ENCODE assay signal across 10 mouse cellular contexts in the genomic region with DNA sequence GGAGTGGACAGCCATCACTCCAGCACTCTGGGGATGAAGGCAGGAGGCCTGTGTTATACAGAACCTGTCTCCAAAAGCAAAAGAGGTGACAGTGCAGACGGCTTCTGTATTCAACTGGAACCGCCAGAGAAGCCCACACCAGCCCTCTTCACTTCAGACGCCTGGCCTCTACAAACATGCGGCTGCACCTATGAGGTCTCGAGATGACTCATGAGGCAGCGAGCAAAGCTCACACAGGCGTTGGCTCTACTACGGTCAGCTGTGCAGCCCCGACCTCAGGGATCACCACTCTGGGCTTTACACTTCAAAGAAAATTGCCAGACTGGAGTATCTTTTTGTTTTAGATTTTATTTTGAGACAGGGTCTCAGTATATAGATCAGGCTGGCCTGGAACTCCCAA. TPM values are rescaled to one million over a fixed set of nuclear protein-coding genes. Genes with fewer than 3 reads are reported as not detected.
DNase-seq lines count a peak whose midpoint lies in the region; ATAC-seq and TF ChIP-seq lines count a peak whose summit lies in the region.
"Had no signal": no experiment of that assay in that cellular context is flagged by ENCODE, and none has a peak within 500 bp of the region (broad histone marks: within the 10 kb centered on the region; RNA-seq: fewer than 3 reads in every experiment).

No protein-coding gene starts in this region.

- peak overlapping the region; percentile 77; the same call in 1 of the 2 replicates for H3K27ac ChIP-seq in forebrain, embryonic 14.5 days (ENCODE audit: low read depth, low read length)
- no peak overlapping the region for H3K27ac ChIP-seq in forebrain, embryonic 16.5 days (ENCODE audit: low read length)
- H3K27ac ChIP-seq in limb, embryonic 13.5 days = peak overlapping the region; percentile 79; the same call in 1 of the 2 replicates
- no peak overlapping the region for H3K27ac ChIP-seq in limb, embryonic 10.5 days
- no peak overlapping the region for H3K27ac ChIP-seq in midbrain, postnatal 0 days (ENCODE audit: low read depth, low read length)
- H3K27ac ChIP-seq: liver, embryonic 14.5 days had no signal

- no peaks in the 10 kb centered on the region for H3K27me3 ChIP-seq in forebrain, embryonic 14.5 days (replicated peaks; ENCODE audit: control insufficient read depth, insufficient read depth, low read length)
- no peaks in the 10 kb centered on the region for H3K27me3 ChIP-seq in forebrain, embryonic 16.5 days (replicated peaks; ENCODE audit: control insufficient read depth, insufficient read depth, low read length)
- H3K27me3 ChIP-seq in limb, embryonic 13.5 days = no peaks in the 10 kb centered on the region
- H3K27me3 ChIP-seq in limb, embryonic 10.5 days (ENCODE audit: low read depth, poor library complexity, severe bottlenecking) = no peaks in the 10 kb centered on the region
- no peaks in the 10 kb centered on the region for H3K27me3 ChIP-seq in midbrain, postnatal 0 days (ENCODE audit: insufficient read depth, low read length)

- H3K4me1 ChIP-seq in forebrain, embryonic 14.5 days (ENCODE audit: control insufficient read depth, insufficient read depth, low read length) = peaks cover 32% of the 10 kb centered on the region
- H3K4me1 ChIP-seq in forebrain, embryonic 16.5 days (replicated peaks; ENCODE audit: control insufficient read depth, insufficient read depth, low read length) = peaks cover 42% of the 10 kb centered on the region
- peaks cover 41% of the 10 kb centered on the region for H3K4me1 ChIP-seq in limb, embryonic 13.5 days
- H3K4me1 ChIP-seq in limb, embryonic 10.5 days = peaks cover 39% of the 10 kb centered on the region
- H3K4me1 ChIP-seq in midbrain, postnatal 0 days (ENCODE audit: insufficient read depth, low read length) = peaks cover 16% of the 10 kb centered on the region

- DNase-seq in forebrain, embryonic 14.5 days (ENCODE audit: low spot score) = no peak
- DNase-seq in limb, embryonic 10.5 days (ENCODE audit: low spot score) = no peak
- peak; percentile 78 for DNase-seq in NIH3T3 (ENCODE audit: low read depth)
- no peak for DNase-seq in midbrain, postnatal 0 days (ENCODE audit: low spot score)
- DNase-seq in yolk sac, embryonic 10.5 days (ENCODE audit: low spot score) = no peak
- DNase-seq: kidney, adult 9 months had no signal

- 90% methylated on average over 9 of the region's 9 CpGs for WGBS in forebrain, embryonic 14.5 days
- WGBS in forebrain, embryonic 16.5 days = 91% methylated on average over 9 of the region's 9 CpGs
- 87% methylated on average over 9 of the region's 9 CpGs for WGBS in limb, embryonic 13.5 days
- 90% methylated on average over 9 of the region's 9 CpGs for WGBS in limb, embryonic 10.5 days
- 89% methylated on average over 9 of the region's 9 CpGs for WGBS in midbrain, postnatal 0 days

- ATAC-seq in forebrain, embryonic 14.5 days = no peak
- no peak for ATAC-seq in forebrain, embryonic 16.5 days
- no peak for ATAC-seq in limb, embryonic 13.5 days (ENCODE audit: low FRiP score, low read depth)
- no peak for ATAC-seq in midbrain, postnatal 0 days (ENCODE audit: low FRiP score)
- no peak for ATAC-seq in inflammation-experienced regulatory T-cells, adult 6 months

- peak overlapping the region; percentile 12; the same call in 1 of the 2 replicates for H3K4me2 ChIP-seq in forebrain, embryonic 14.5 days (ENCODE audit: low read length)
- no peak overlapping the region for H3K4me2 ChIP-seq in forebrain, embryonic 16.5 days (ENCODE audit: low read length)
- peak overlapping the region; percentile 93; the same call in 1 of the 2 replicates for H3K4me2 ChIP-seq in limb, embryonic 13.5 days (replicated peaks)
- no peak overlapping the region for H3K4me2 ChIP-seq in midbrain, postnatal 0 days (ENCODE audit: low read depth, low read length, poor library complexity, severe bottlenecking)

- no peaks in the 10 kb centered on the region for H3K9me3 ChIP-seq in forebrain, embryonic 14.5 days (replicated peaks; ENCODE audit: control insufficient read depth, low read length)
- no peaks in the 10 kb centered on the region for H3K9me3 ChIP-seq in forebrain, embryonic 16.5 days (ENCODE audit: control insufficient read depth, low read length)
- H3K9me3 ChIP-seq in limb, embryonic 13.5 days = no peaks in the 10 kb centered on the region
- no peaks in the 10 kb centered on the region for H3K9me3 ChIP-seq in limb, embryonic 10.5 days (replicated peaks)
- no peaks in the 10 kb centered on the region for H3K9me3 ChIP-seq in midbrain, postnatal 0 days (ENCODE audit: low read length)

- 0 out of 2 replicates have a peak overlapping the region, but pooled peaks have one; percentile 98 for H3K9ac ChIP-seq in forebrain, embryonic 14.5 days (ENCODE audit: low read length)
- H3K9ac ChIP-seq in forebrain, embryonic 16.5 days (replicated peaks; ENCODE audit: low read depth, low read length) = no peak overlapping the region
- no peak overlapping the region for H3K9ac ChIP-seq in limb, embryonic 13.5 days
- H3K9ac ChIP-seq in midbrain, postnatal 0 days (replicated peaks; ENCODE audit: low read length, poor library complexity, severe bottlenecking) = peak overlapping the region; percentile 42; the same call in 1 of the 2 replicates
- H3K9ac ChIP-seq: liver, embryonic 14.5 days had no signal

- H3K36me3 ChIP-seq in forebrain, embryonic 14.5 days (ENCODE audit: control insufficient read depth, insufficient read depth, low read length) = peaks cover 68% of the 10 kb centered on the region
- peaks cover 34% of the 10 kb centered on the region for H3K36me3 ChIP-seq in forebrain, embryonic 16.5 days (ENCODE audit: control insufficient read depth, insufficient read depth)
- peaks cover 70% of the 10 kb centered on the region for H3K36me3 ChIP-seq in limb, embryonic 13.5 days
- H3K36me3 ChIP-seq in limb, embryonic 10.5 days = peaks cover 74% of the 10 kb centered on the region
- H3K36me3 ChIP-seq in midbrain, postnatal 0 days (ENCODE audit: insufficient read depth, low read length) = peaks cover 59% of the 10 kb centered on the region

- no peak overlapping the region for H3K4me3 ChIP-seq in forebrain, embryonic 14.5 days (ENCODE audit: low read depth, low read length)
- H3K4me3 ChIP-seq in forebrain, embryonic 16.5 days (replicated peaks; ENCODE audit: low read length) = no peak overlapping the region
- H3K4me3 ChIP-seq in limb, embryonic 13.5 days = no peak overlapping the region
- H3K4me3 ChIP-seq in limb, embryonic 10.5 days = no peak overlapping the region
- H3K4me3 ChIP-seq in midbrain, postnatal 0 days (ENCODE audit: low read depth, low read length) = no peak overlapping the region

- TF ChIP-seq CTCF in midbrain, postnatal 0 days (IDR thresholded peaks at IDR 0.05) = no peak

RNA-seq across cellular contexts. Expression of gene Pik3r2, which starts 3.6 kb away (rescaled TPM):
- polyA plus RNA-seq in forebrain, embryonic 14.5 days (2014; fragmentation: Nextera tagmentation; extraction: Ambion mirVana) = 57.9 and 84.9 TPM in 2 replicates
- polyA plus RNA-seq in forebrain, embryonic 16.5 days (2015; fragmentation: Nextera tagmentation; extraction: Ambion mirVana) = 145 and 149 TPM in 2 replicates
- polyA plus RNA-seq in limb, embryonic 13.5 days (2015; fragmentation: Nextera tagmentation; extraction: Ambion mirVana) = 78.1 and 81.3 TPM in 2 replicates
- polyA plus RNA-seq in limb, embryonic 10.5 days (2016; fragmentation: Nextera tagmentation; extraction: Ambion mirVana) = 92.7 and 100 TPM in 2 replicates
- total RNA-seq in midbrain, postnatal 0 days (2014; rRNA removed) = 141 and 159 TPM in 2 replicates
- polyA plus RNA-seq in midbrain, postnatal 0 days (2015; fragmentation: Nextera tagmentation; extraction: Ambion mirVana) = 102 and 113 TPM in 2 replicates
- 1 to 10 TPM; 2.6 to 5.4 (median 5.4) TPM for polyA plus RNA-seq in inflammation-experienced regulatory T-cells, adult 6 months (2017; shearing (Covaris generic))

RNA-seq across cellular contexts. Expression of gene Mpv17l2, which starts 12.1 kb away (rescaled TPM):
- 52.3 and 60.8 TPM in 2 replicates for polyA plus RNA-seq in forebrain, embryonic 14.5 days (2014; fragmentation: Nextera tagmentation; extraction: Ambion mirVana)
- 49.3 and 49.8 TPM in 2 replicates for polyA plus RNA-seq in forebrain, embryonic 16.5 days (2015; fragmentation: Nextera tagmentation; extraction: Ambion mirVana)
- 29.2 and 36.6 TPM in 2 replicates for polyA plus RNA-seq in limb, embryonic 13.5 days (2015; fragmentation: Nextera tagmentation; extraction: Ambion mirVana)
- 25.2 and 29.9 TPM in 2 replicates for polyA plus RNA-seq in limb, embryonic 10.5 days (2016; fragmentation: Nextera tagmentation; extraction: Ambion mirVana)
- total RNA-seq in midbrain, postnatal 0 days (2014; rRNA removed) = 27.8 and 29.2 TPM in 2 replicates
- polyA plus RNA-seq in midbrain, postnatal 0 days (2015; fragmentation: Nextera tagmentation; extraction: Ambion mirVana) = 43.7 and 45.8 TPM in 2 replicates
- polyA plus RNA-seq in inflammation-experienced regulatory T-cells, adult 6 months (2017; shearing (Covaris generic)) = 10 to 100 TPM; 35.5 to 46.1 (median 42.5) TPM

RNA-seq across cellular contexts. Expression of gene Rab3a, which starts 18.4 kb away (rescaled TPM):
- 330 and 371 TPM in 2 replicates for polyA plus RNA-seq in forebrain, embryonic 14.5 days (2014; fragmentation: Nextera tagmentation; extraction: Ambion mirVana)
- polyA plus RNA-seq in forebrain, embryonic 16.5 days (2015; fragmentation: Nextera tagmentation; extraction: Ambion mirVana) = 350 and 395 TPM in 2 replicates
- polyA plus RNA-seq in limb, embryonic 13.5 days (2015; fragmentation: Nextera tagmentation; extraction: Ambion mirVana) = 18.0 and 19.6 TPM in 2 replicates
- polyA plus RNA-seq in limb, embryonic 10.5 days (2016; fragmentation: Nextera tagmentation; extraction: Ambion mirVana) = 7.1 and 10.8 TPM in 2 replicates
- total RNA-seq in midbrain, postnatal 0 days (2014; rRNA removed) = 649 and 670 TPM in 2 replicates
- 726 and 813 TPM in 2 replicates for polyA plus RNA-seq in midbrain, postnatal 0 days (2015; fragmentation: Nextera tagmentation; extraction: Ambion mirVana)
- polyA plus RNA-seq in inflammation-experienced regulatory T-cells, adult 6 months (2017; shearing (Covaris generic)) = 1 to 10 TPM; 4.6 to 8.6 (median 7.9) TPM

RNA-seq across cellular contexts. Expression of gene Mast3, which starts 32.0 kb away (rescaled TPM):
- 15.5 and 18.6 TPM in 2 replicates for polyA plus RNA-seq in forebrain, embryonic 14.5 days (2014; fragmentation: Nextera tagmentation; extraction: Ambion mirVana)
- polyA plus RNA-seq in forebrain, embryonic 16.5 days (2015; fragmentation: Nextera tagmentation; extraction: Ambion mirVana) = 22.5 and 30.8 TPM in 2 replicates
- polyA plus RNA-seq in limb, embryonic 13.5 days (2015; fragmentation: Nextera tagmentation; extraction: Ambion mirVana) = 13.1 and 14.0 TPM in 2 replicates
- polyA plus RNA-seq in limb, embryonic 10.5 days (2016; fragmentation: Nextera tagmentation; extraction: Ambion mirVana) = 12.7 and 17.1 TPM in 2 replicates
- 33.2 and 34.1 TPM in 2 replicates for total RNA-seq in midbrain, postnatal 0 days (2014; rRNA removed)
- polyA plus RNA-seq in midbrain, postnatal 0 days (2015; fragmentation: Nextera tagmentation; extraction: Ambion mirVana) = 20.2 and 24.0 TPM in 2 replicates
- 10 to 100 TPM; 14.8 to 20.5 (median 18.4) TPM for polyA plus RNA-seq in inflammation-experienced regulatory T-cells, adult 6 months (2017; shearing (Covaris generic))

RNA-seq across cellular contexts. Expression of gene Il12rb1, which starts 35.4 kb away (rescaled TPM):
- 0.22 TPM in 1 of 2 replicates, not detected in the other for polyA plus RNA-seq in forebrain, embryonic 14.5 days (2014; fragmentation: Nextera tagmentation; extraction: Ambion mirVana)
- 0.08 and 0.09 TPM in 2 replicates for polyA plus RNA-seq in forebrain, embryonic 16.5 days (2015; fragmentation: Nextera tagmentation; extraction: Ambion mirVana)
- polyA plus RNA-seq in limb, embryonic 13.5 days (2015; fragmentation: Nextera tagmentation; extraction: Ambion mirVana) = 0.06 TPM in 1 of 2 replicates, not detected in the other
- not detected in 2 replicates for polyA plus RNA-seq in limb, embryonic 10.5 days (2016; fragmentation: Nextera tagmentation; extraction: Ambion mirVana)
- not detected in 2 replicates for total RNA-seq in midbrain, postnatal 0 days (2014; rRNA removed)
- not detected in 2 replicates for polyA plus RNA-seq in midbrain, postnatal 0 days (2015; fragmentation: Nextera tagmentation; extraction: Ambion mirVana)
- polyA plus RNA-seq in inflammation-experienced regulatory T-cells, adult 6 months (2017; shearing (Covaris generic)) = 10 to 100 TPM; 13.8 to 38.5 (median 18.3) TPM

Comparison
In these comparisons a context has a peak if more than half of its experiments do, and no peak if none do; other contexts are left out.
1. H3K27ac ChIP-seq: peak in forebrain, embryonic 14.5 days (single experiment) and limb, embryonic 13.5 days (single experiment); none in forebrain, embryonic 16.5 days (single experiment), limb, embryonic 10.5 days (single experiment) and midbrain, postnatal 0 days (single experiment).
2. H3K4me2 ChIP-seq: peak in forebrain, embryonic 14.5 days (single experiment) and limb, embryonic 13.5 days (single experiment); none in forebrain, embryonic 16.5 days (single experiment) and midbrain, postnatal 0 days (single experiment).
3. H3K9ac ChIP-seq: peak in forebrain, embryonic 14.5 days (single experiment) and midbrain, postnatal 0 days (single experiment); none in forebrain, embryonic 16.5 days (single experiment) and limb, embryonic 13.5 days (single experiment).
4. RNA of gene Rab3a, which starts 18.4 kb away (polyA plus RNA-seq): 726 to 813 TPM in midbrain, postnatal 0 days, 350 to 395 TPM in forebrain, embryonic 16.5 days and 330 to 371 TPM in forebrain, embryonic 14.5 days; 18.0 to 19.6 TPM in limb, embryonic 13.5 days, 7.1 to 10.8 TPM in limb, embryonic 10.5 days and 4.6 to 8.6 TPM in inflammation-experienced regulatory T-cells, adult 6 months; every median in the first group is over 10 times any median in the second.